Mouse (Mus musculus): ENCODE results near the gene Prl8a9. TPM values are rescaled to one million over a fixed set of nuclear protein-coding genes. Genes with fewer than 3 reads are reported as not detected.

Gene Prl8a9
- not detected for total RNA-seq (2021)
- long read RNA-seq, experiment 1 = 0 reads
- long read RNA-seq, experiment 2 = 0 reads

DNA sequence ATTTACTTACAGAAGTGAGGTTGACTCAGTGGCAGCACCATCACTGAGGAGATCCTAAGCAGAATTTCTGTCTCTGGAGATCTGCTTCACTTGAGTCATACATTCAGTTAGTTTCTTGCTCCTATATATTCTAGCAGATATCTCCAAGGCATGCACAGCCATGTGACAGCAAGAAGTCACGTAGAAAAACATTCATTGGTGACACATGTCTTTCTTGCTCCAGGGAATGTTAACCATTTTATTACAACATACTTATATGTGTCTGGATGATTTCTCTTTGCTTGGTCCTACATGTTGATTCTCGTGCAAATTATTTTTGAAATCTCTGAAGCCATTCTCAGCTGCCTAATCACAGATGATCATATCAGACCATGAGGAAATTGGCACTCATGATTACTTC is at the start of gene Prl8a9:
Gene Prl8a9, minus strand, starts transcription at position 101 of the 400 bp plus-strand sequence.
- Histone ChIP-seq H3K27ac (no peak within 1 kb of the TSS), H3K4me3 (no peak within 1 kb of the TSS)
- no peak for DNase-seq (ENCODE audit: low spot score in 2 of 2)
- TF ChIP-seq CTCF (conservative IDR thresholded peaks at IDR 0.05) = no peak

DNA sequence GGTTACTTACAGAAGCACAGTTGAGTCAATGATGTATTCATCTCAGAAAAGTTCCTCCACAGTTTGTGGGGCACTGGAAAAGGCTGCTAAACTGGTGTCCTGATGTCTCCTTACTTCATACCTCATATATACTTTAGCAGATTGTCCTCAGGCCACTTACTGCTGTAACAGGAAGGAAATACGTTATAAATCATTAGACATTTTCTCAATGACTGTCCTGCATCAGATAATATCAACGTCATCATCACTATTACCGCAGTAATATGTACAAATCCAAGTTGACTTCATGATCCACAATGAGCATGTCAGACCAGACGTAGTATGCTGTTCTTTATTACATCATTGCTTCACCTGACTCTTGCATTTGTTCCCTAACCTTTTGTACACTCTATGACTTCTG is 46.1 kb upstream of the Prl8a9 start, which contains the start of gene Prl7b1:
Gene Prl7b1, minus strand, starts transcription at position 101 of the 400 bp plus-strand sequence.
- DNase-seq (ENCODE audit: low spot score in 2 of 2) = no peak
- TF ChIP-seq CTCF (conservative IDR thresholded peaks at IDR 0.05) = no peak
- Histone ChIP-seq H3K4me3 (no peak within 1 kb of the TSS), H3K27ac (no peak within 1 kb of the TSS)

DNA sequence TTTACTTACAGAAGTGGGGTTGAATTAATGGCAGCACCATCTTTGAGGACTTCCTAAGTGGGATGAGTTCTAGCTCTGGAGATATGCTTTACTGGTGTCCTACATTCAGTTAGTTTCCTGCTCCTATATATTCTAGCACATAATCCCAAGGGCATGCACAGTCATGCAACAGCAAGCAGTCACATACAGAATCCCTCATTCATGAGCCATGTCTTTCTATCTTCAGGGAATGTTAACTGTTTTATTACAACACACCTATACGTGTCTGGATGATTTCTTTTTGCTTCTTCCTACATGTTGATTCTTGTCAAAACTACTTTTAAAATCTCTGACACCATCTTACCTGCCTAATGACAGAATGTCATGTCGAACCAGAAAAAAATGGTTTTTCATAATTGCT is 17.7 kb upstream of the Prl8a9 start, which contains the start of gene Prl8a1:
Gene Prl8a1, minus strand, starts transcription at position 101 of the 400 bp plus-strand sequence.
- TF ChIP-seq CTCF (conservative IDR thresholded peaks at IDR 0.05) = no peak
- DNase-seq (ENCODE audit: low spot score in 2 of 2) = no peak
- Histone ChIP-seq H3K27ac (no peak within 1 kb of the TSS), H3K4me3 (no peak within 1 kb of the TSS)

DNA sequence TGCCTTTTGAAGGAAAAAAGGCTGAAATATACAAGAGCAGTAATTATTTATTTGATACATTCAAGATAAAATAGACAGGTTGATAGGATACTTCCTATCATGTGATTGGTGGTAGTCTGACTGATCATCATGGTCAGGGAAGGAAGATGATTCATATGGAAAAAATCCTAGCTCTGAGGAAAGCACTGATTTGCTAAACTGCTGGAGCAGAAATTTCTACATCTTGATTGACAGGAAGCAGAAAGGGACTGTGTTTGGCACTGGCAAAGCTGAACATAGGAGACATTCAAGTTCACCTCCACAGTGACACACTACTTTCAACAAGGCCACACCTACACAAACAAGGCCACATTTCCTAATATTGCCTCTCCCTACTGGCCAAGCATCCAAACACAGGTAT is 11.1 kb downstream of the Prl8a9 start:
- Histone ChIP-seq H3K4me3 (no peak overlapping the region), H3K27ac (no peak overlapping the region)
- TF ChIP-seq CTCF (conservative IDR thresholded peaks at IDR 0.05) = no peak
- DNase-seq (ENCODE audit: low spot score in 2 of 2) = no peak

DNA sequence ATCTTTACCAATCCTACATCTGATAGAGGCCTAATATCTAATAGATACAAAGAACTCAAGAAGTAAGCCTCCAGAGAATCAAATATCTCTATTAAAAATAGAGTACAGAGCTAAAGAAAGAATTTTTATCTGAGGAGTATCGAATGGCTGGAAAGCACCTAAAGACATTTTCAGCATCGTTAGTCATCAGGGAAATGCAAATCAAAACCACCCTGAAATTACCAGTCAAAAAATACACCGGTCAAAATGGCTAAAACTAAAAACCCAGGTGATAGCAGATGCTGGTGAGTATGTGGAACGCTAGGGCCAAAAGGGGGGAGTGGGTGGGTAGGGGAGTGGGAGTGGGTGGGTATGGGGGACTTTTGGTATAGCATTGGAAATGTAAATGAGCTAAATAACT is 41.2 kb downstream of the Prl8a9 start:
- no peak for TF ChIP-seq CTCF (conservative IDR thresholded peaks at IDR 0.05)

DNA sequence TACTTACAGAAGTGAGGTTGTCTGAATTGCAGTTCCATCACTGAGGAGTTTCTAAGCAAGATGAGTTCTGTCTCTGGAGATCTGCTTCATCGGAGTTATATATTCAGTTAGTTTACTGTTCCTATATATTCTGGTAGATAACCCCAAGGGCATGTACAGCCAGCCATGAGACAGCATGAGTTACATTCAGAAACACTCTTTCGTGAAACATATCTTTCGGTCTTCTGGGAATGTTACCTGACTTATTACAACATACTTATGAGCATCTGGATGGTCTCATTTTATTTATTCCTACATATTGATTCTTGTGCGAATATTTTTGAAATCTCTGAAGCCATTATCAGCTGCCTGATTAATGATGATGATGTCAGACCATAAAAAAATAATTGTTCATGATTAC is 51.3 kb downstream of the Prl8a9 start, which contains the start of gene Prl8a8:
Gene Prl8a8, minus strand, starts transcription at position 101 of the 400 bp plus-strand sequence.
- DNase-seq (ENCODE audit: low spot score in 2 of 2) = no peak
- Histone ChIP-seq H3K27ac (no peak within 1 kb of the TSS), H3K4me3 (no peak within 1 kb of the TSS)
- TF ChIP-seq CTCF (conservative IDR thresholded peaks at IDR 0.05) = no peak

More for the DNA sequence above, 41.2 kb downstream of the Prl8a9 start:
- DNase-seq (ENCODE audit: low spot score in 2 of 2) = no peak
- H3K4me3 ChIP-seq = no peak overlapping the region
- H3K27ac ChIP-seq = no peak overlapping the region

Other genes starting within 250 kb of the Prl8a9 start
- gene Prl8a2, start 218.9 kb downstream of the Prl8a9 start, total RNA-seq (2021) = not detected
- not detected for gene Prl2b1, start 173.8 kb downstream of the Prl8a9 start, total RNA-seq (2021)
- not detected for gene Prl8a6, start 125.9 kb downstream of the Prl8a9 start, total RNA-seq (2021)
- not detected for gene Prl8a8, start 51.4 kb downstream of the Prl8a9 start, total RNA-seq (2021)
- not detected for gene Prl8a1, start 17.6 kb upstream of the Prl8a9 start, total RNA-seq (2021)
- not detected for gene Prl7b1, start 46.0 kb upstream of the Prl8a9 start, total RNA-seq (2021)
- gene Prl7a1, start 77.9 kb upstream of the Prl8a9 start, total RNA-seq (2021) = not detected
- not detected for gene Prl7a2, start 103.4 kb upstream of the Prl8a9 start, total RNA-seq (2021)
- gene Prl7d1, start 152.1 kb upstream of the Prl8a9 start, total RNA-seq (2021) = not detected
- not detected for gene Prl7c1, start 216.2 kb upstream of the Prl8a9 start, total RNA-seq (2021)
- not detected for gene Prl2a1, start 237.0 kb upstream of the Prl8a9 start, total RNA-seq (2021)

Data from layer of hippocampus, adult 2 months (tissue).